7 mouse cellular contexts compared by ENCODE assay signal in the genomic region with DNA sequence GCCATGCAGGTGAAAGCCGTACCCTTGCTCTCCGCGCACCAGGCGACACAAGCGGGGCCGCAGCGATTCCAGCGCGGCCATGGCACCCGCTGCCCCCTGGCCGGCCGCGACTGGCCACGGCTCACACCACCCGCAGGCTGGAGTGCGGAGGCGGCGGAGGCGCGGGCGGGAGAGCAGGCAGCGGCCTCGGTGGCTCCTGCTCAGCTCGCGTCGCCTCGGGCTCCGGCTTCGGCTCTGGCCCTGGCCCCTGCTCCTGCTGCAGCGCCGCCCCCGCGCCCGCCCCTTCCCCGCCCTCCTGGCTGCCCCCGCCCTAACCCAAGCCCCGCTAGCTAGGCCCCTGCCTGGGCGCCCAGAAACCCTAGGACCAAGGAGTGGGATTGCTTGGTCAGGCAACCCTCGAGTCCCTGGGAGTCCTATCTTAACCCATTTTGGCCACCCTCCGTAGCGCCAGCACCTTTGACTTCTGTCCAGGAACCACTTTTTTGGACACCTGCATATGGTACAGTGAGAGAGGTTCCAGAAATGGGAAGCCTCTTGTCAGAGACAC. TPM values are rescaled to one million over a fixed set of nuclear protein-coding genes. Genes with fewer than 3 reads are reported as not detected.
DNase-seq lines count a peak whose midpoint lies in the region; ATAC-seq and TF ChIP-seq lines count a peak whose summit lies in the region.

A gene (minus strand): TSS at position 258 of the 547 bp plus-strand sequence.

- H3K4me3 ChIP-seq in bone marrow, adult 2 months (replicated peaks; ENCODE audit: control insufficient read depth, low read depth, low read length): peak within 1 kb of the TSS; percentile 48
- H3K4me3 ChIP-seq in forebrain, embryonic 12.5 days (replicated peaks): peak within 1 kb of the TSS; percentile 66

- no peaks in the 10 kb centered on the region for H3K9me3 ChIP-seq in forebrain, embryonic 12.5 days

- no peaks in the 10 kb centered on the region; the same call in 1 of the 2 replicates for H3K4me1 ChIP-seq in bone marrow, adult 2 months (ENCODE audit: control insufficient read depth, insufficient read depth, low read length)
- H3K4me1 ChIP-seq in forebrain, embryonic 12.5 days: peaks cover 10% of the 10 kb centered on the region

- no peak for TF ChIP-seq CTCF in Patski (IDR thresholded peaks at IDR 0.05)
- TF ChIP-seq CTCF in bone marrow, adult 2 months (IDR thresholded peaks at IDR 0.05; ENCODE audit: control insufficient read depth, insufficient read depth, low read length): no peak

- H3K36me3 ChIP-seq in forebrain, embryonic 12.5 days (replicated peaks): no peaks in the 10 kb centered on the region

- in situ Hi-C loops in Patski (cut with MboI; ENCODE audit: low pct_unique_long_range_greater_than_20kb): loop anchor here (10.0 kb wide), 1 partner anchor 185 kb away; no protein-coding TSS in a partner anchor

- no peaks in the 10 kb centered on the region for H3K27me3 ChIP-seq in Patski
- peaks cover 60% of the 10 kb centered on the region for H3K27me3 ChIP-seq in forebrain, embryonic 12.5 days

- H3K4me2 ChIP-seq in forebrain, embryonic 12.5 days: peak within 1 kb of the TSS; percentile 99

- H3K9ac ChIP-seq in forebrain, embryonic 12.5 days: peak within 1 kb of the TSS; percentile 81

- TF ChIP-seq POLR2A in bone marrow, adult 2 months (IDR thresholded peaks at IDR 0.05; ENCODE audit: borderline replicate concordance, control insufficient read depth, low read depth, low read length): no peak

- peak; percentile 51 for ATAC-seq in Patski
- ATAC-seq in forebrain, embryonic 12.5 days (ENCODE audit: low FRiP score): peak; percentile 47

- WGBS in bone marrow, adult 2 months: under 1% methylated on average over 41 of the region's 41 CpGs
- WGBS in forebrain, embryonic 12.5 days: under 1% methylated on average over 25 of the region's 41 CpGs

- intact Hi-C loops in heart, postnatal 25 days (cut with DNase I): loop anchor here (5.0 kb wide), 1 partner anchor 123 kb away; a partner anchor contains a TSS

- peak within 1 kb of the TSS; percentile 58 for H3K27ac ChIP-seq in bone marrow, adult 2 months (ENCODE audit: control insufficient read depth, insufficient read depth, low read depth, low read length, poor library complexity)
- no peak within 1 kb of the TSS for H3K27ac ChIP-seq in forebrain, embryonic 12.5 days

- CTCF ChIA-PET in Patski (lab: Charles Lee): interaction anchor here (0.9 kb wide), 1 partner anchor 17 kb away, joined by 3 read pairs; no protein-coding TSS in a partner anchor

- DNase-seq in Patski (ENCODE audit: low read depth, low spot score): no peak
- DNase-seq in heart, postnatal 25 days (ENCODE audit: low spot score): no peak
- DNase-seq in layer of hippocampus, postnatal 36 days: no peak
- DNase-seq in lung, postnatal 36 days: peak; percentile 64
- peak; percentile 51 for DNase-seq in thymus, postnatal 14 days

- POLR2A ChIA-PET in Patski (lab: Charles Lee): no interaction called here

RNA-seq across cellular contexts. Expression of the gene that starts here (rescaled TPM):
- polyA plus RNA-seq in Patski (2021): 32.3 TPM
- 5.2 and 5.9 TPM in 2 replicates for polyA plus RNA-seq in bone marrow, adult 2 months (2011; ENCODE audit: insufficient read depth, insufficient read length, low replicate concordance, missing spikeins)
- polyA plus RNA-seq in forebrain, embryonic 12.5 days (2016; fragmentation: Nextera tagmentation; extraction: Ambion mirVana): 18.3 and 21.9 TPM in 2 replicates
- 100 to 1,000 TPM in 1 of 2 experiments, 10 to 100 TPM in 1; 96.0 to 135 TPM for total RNA-seq in heart, postnatal 25 days (2021)
- total RNA-seq in layer of hippocampus, postnatal 36 days (2021): 10 to 100 TPM; 41.1 to 43.3 TPM

Comparison
In these comparisons a context has a peak if more than half of its experiments do, and no peak if none do; other contexts are left out.
1. DNase-seq: peak in lung, postnatal 36 days (single experiment) and thymus, postnatal 14 days (single experiment); none in Patski (single experiment), heart, postnatal 25 days (single experiment) and layer of hippocampus, postnatal 36 days (0 of 2).